Comparison of ENCODE assay signal across 11 mouse cellular contexts in the genomic region with DNA sequence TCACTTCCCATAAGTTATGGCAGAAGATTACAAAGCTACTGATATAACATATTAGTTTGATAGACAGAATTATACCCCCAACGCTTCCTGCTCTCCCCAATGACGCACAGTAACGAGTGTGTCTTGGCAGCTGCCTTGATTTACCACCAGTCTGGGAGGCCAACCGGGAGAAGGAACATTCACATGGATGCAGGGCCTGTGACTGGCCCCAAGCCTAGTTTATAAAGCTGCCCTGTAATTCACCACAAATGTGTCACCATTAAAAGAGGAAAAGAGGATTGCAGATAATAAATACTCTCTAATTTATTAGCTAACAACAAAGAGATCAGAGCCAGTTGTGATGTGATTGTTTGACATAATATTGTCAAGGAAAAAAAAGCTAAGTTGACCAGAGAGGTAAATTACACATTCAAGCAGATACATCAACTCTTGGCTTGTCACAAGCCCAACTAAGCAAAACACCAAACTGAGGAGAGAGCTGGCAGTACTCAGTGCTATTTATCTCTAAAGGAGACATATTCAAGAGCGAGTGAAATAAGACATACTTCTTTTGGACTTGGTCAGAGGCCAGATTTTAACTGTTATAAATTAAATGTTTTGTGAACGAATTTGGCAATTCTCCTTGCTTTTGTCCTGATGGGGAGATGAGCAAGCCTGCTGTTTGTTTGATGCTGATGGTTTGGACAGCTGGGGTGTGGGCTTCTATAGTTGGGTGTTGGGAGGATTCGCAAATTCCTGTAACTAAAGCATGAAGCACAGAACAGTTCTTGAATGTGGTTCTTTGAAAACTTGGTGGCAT.
DNase-seq lines count a peak whose midpoint lies in the region; ATAC-seq and TF ChIP-seq lines count a peak whose summit lies in the region.
"Had no signal": no experiment of that assay in that cellular context is flagged by ENCODE, and none has a peak within 500 bp of the region (broad histone marks: within the 10 kb centered on the region; RNA-seq: fewer than 3 reads in every experiment).

No protein-coding gene starts in this region.

- H3K27ac ChIP-seq in liver, adult 2 months (replicated peaks; ENCODE audit: insufficient read depth, low read depth, low read length) = peak overlapping the region; percentile 48
- no peak overlapping the region for H3K27ac ChIP-seq in liver, postnatal 0 days (ENCODE audit: low read depth)
- H3K27ac ChIP-seq in intestine, embryonic 14.5 days (ENCODE audit: low read depth) = peak overlapping the region; percentile 45
- H3K27ac ChIP-seq in limb, embryonic 11.5 days (replicated peaks; ENCODE audit: low read depth, low read length) = no peak overlapping the region
- H3K27ac ChIP-seq: embryonic facial prominence, embryonic 15.5 days; left cerebral cortex, adult 2 months had no signal

- H3K79me2 ChIP-seq in liver, adult 2 months (ENCODE audit: control insufficient read depth, insufficient read depth, low read length) = no peaks in the 10 kb centered on the region

- no peaks in the 10 kb centered on the region for H3K9me3 ChIP-seq in liver, postnatal 0 days (ENCODE audit: low read length)
- no peaks in the 10 kb centered on the region for H3K9me3 ChIP-seq in intestine, embryonic 14.5 days (ENCODE audit: control insufficient read depth, low read length)
- no peaks in the 10 kb centered on the region for H3K9me3 ChIP-seq in limb, embryonic 11.5 days (ENCODE audit: control insufficient read depth, low read length)
- H3K9me3 ChIP-seq: embryonic facial prominence, embryonic 15.5 days had no signal

- DNase-seq in liver, adult 2 months (ENCODE audit: extremely low read depth, low read depth, low spot score) = no peak
- DNase-seq in liver, postnatal 0 days = no peak
- DNase-seq in intestine, embryonic 14.5 days (ENCODE audit: low spot score) = peak; percentile 78
- peak; percentile 40 for DNase-seq in limb, embryonic 11.5 days (ENCODE audit: low spot score)
- DNase-seq in urinary bladder, postnatal 4 days (ENCODE audit: low spot score in 2 of 2) = peak; percentile 70 to 76
- no peak for DNase-seq in right cerebral cortex, postnatal 10 days (ENCODE audit: low spot score in 2 of 2)
- no peak for DNase-seq in left cerebral cortex, adult 11 months (ENCODE audit: low spot score)

- H3K36me3 ChIP-seq in liver, adult 2 months (ENCODE audit: control insufficient read depth, insufficient read depth, low read length) = no peaks in the 10 kb centered on the region
- H3K36me3 ChIP-seq in liver, postnatal 0 days (replicated peaks; ENCODE audit: insufficient read depth, low read length) = no peaks in the 10 kb centered on the region
- H3K36me3 ChIP-seq in intestine, embryonic 14.5 days (ENCODE audit: control insufficient read depth, insufficient read depth, low read length) = no peaks in the 10 kb centered on the region
- H3K36me3 ChIP-seq in limb, embryonic 11.5 days (ENCODE audit: control insufficient read depth, insufficient read depth, low read length) = no peaks in the 10 kb centered on the region
- H3K36me3 ChIP-seq: embryonic facial prominence, embryonic 15.5 days; G1E had no signal

- H3K4me1 ChIP-seq in liver, adult 2 months (ENCODE audit: control insufficient read depth, insufficient read depth, low read length) = no peaks in the 10 kb centered on the region; the same call in 1 of the 2 replicates
- H3K4me1 ChIP-seq in liver, postnatal 0 days (ENCODE audit: insufficient read depth) = no peaks in the 10 kb centered on the region
- peaks cover 16% of the 10 kb centered on the region; the same call in 1 of the 2 replicates for H3K4me1 ChIP-seq in intestine, embryonic 14.5 days (replicated peaks; ENCODE audit: control insufficient read depth, insufficient read depth, low read length)
- no peaks in the 10 kb centered on the region for H3K4me1 ChIP-seq in limb, embryonic 11.5 days (ENCODE audit: control insufficient read depth, insufficient read depth, low read length)
- H3K4me1 ChIP-seq: embryonic facial prominence, embryonic 15.5 days had no signal

- no peak for TF ChIP-seq CTCF in liver, adult 2 months (IDR thresholded peaks at IDR 0.05; ENCODE audit: low read depth, low read length)
- TF ChIP-seq CTCF in liver, postnatal 0 days (IDR thresholded peaks at IDR 0.05; ENCODE audit: low read depth) = no peak

- no peak overlapping the region for H3K9ac ChIP-seq in liver, adult 2 months (ENCODE audit: low read depth, low read length)
- H3K9ac ChIP-seq in liver, postnatal 0 days (replicated peaks) = no peak overlapping the region
- no peak overlapping the region for H3K9ac ChIP-seq in intestine, embryonic 14.5 days (ENCODE audit: low read length)
- no peak overlapping the region for H3K9ac ChIP-seq in limb, embryonic 11.5 days (ENCODE audit: low read length)
- H3K9ac ChIP-seq: embryonic facial prominence, embryonic 15.5 days had no signal

- no peaks in the 10 kb centered on the region for H3K27me3 ChIP-seq in liver, adult 2 months (ENCODE audit: control insufficient read depth, insufficient read depth, low read length)
- no peaks in the 10 kb centered on the region for H3K27me3 ChIP-seq in liver, postnatal 0 days (ENCODE audit: insufficient read depth, low read length)
- H3K27me3 ChIP-seq in intestine, embryonic 14.5 days (replicated peaks; ENCODE audit: control insufficient read depth, insufficient read depth, low read length) = no peaks in the 10 kb centered on the region
- no peaks in the 10 kb centered on the region for H3K27me3 ChIP-seq in limb, embryonic 11.5 days (ENCODE audit: control insufficient read depth, insufficient read depth, low read length)
- H3K27me3 ChIP-seq: embryonic facial prominence, embryonic 15.5 days had no signal

- ATAC-seq in liver, postnatal 0 days = no peak
- peak; percentile 89 for ATAC-seq in intestine, embryonic 14.5 days (replicated peaks; ENCODE audit: low FRiP score, low TSS enrichment, low read depth)
- no peak for ATAC-seq in limb, embryonic 11.5 days (ENCODE audit: insufficient number of reproducible peaks, low FRiP score, low TSS enrichment, low read depth)
- no peak for ATAC-seq in erythroblast, adult 5-6 weeks (replicated peaks; ENCODE audit: low FRiP score, poor library complexity, severe bottlenecking)

- no peak for TF ChIP-seq POLR2A in liver, adult 2 months (IDR thresholded peaks at IDR 0.05; ENCODE audit: extremely low read depth, insufficient read depth, low read length)

- H3K4me2 ChIP-seq in liver, postnatal 0 days (ENCODE audit: low read depth, low read length) = no peak overlapping the region
- H3K4me2 ChIP-seq in intestine, embryonic 14.5 days (ENCODE audit: low read length) = no peak overlapping the region
- no peak overlapping the region for H3K4me2 ChIP-seq in limb, embryonic 11.5 days (ENCODE audit: low read depth, severe bottlenecking)
- H3K4me2 ChIP-seq: embryonic facial prominence, embryonic 15.5 days had no signal

- no peak for TF ChIP-seq EP300 in liver, postnatal 0 days (IDR thresholded peaks at IDR 0.05; ENCODE audit: low read depth)

- WGBS in liver, adult 2 months = 76% methylated on average over 7 of the region's 7 CpGs
- WGBS in liver, postnatal 0 days (ENCODE audit: insufficient replicate concordance) = 45% methylated on average over 7 of the region's 7 CpGs
- WGBS in intestine, embryonic 14.5 days = 22% methylated on average over 7 of the region's 7 CpGs
- WGBS in limb, embryonic 11.5 days = 19% methylated on average over 7 of the region's 7 CpGs

- H3K4me3 ChIP-seq in liver, adult 2 months (ENCODE audit: insufficient read depth, low read depth, low read length) = no peak overlapping the region
- H3K4me3 ChIP-seq in liver, postnatal 0 days (ENCODE audit: low read depth, low read length) = no peak overlapping the region
- H3K4me3 ChIP-seq in intestine, embryonic 14.5 days (ENCODE audit: low read depth, low read length) = no peak overlapping the region
- H3K4me3 ChIP-seq in limb, embryonic 11.5 days (ENCODE audit: low read depth, low read length) = no peak overlapping the region
- H3K4me3 ChIP-seq: embryonic facial prominence, embryonic 15.5 days; left cerebral cortex, adult 2 months had no signal

Comparison
In these comparisons a context has a peak if more than half of its experiments do, and no peak if none do; other contexts are left out.
1. H3K27ac ChIP-seq: peak in liver, adult 2 months (single experiment) and intestine, embryonic 14.5 days (single experiment); none in liver, postnatal 0 days (single experiment) and limb, embryonic 11.5 days (single experiment).
2. DNase-seq: peak in intestine, embryonic 14.5 days (single experiment), limb, embryonic 11.5 days (single experiment) and urinary bladder, postnatal 4 days (2 of 2); none in liver, adult 2 months (single experiment), liver, postnatal 0 days (single experiment), right cerebral cortex, postnatal 10 days (0 of 2) and left cerebral cortex, adult 11 months (single experiment).